Mouse (Mus musculus): ENCODE results near the gene Tsen2. TPM values are rescaled to one million over a fixed set of nuclear protein-coding genes. Genes with fewer than 3 reads are reported as not detected.

The Tsen2 gene
- 1.3 to 7.5 TPM (median 2.8 TPM) in 3 replicates for total RNA-seq (2017)

DNA sequence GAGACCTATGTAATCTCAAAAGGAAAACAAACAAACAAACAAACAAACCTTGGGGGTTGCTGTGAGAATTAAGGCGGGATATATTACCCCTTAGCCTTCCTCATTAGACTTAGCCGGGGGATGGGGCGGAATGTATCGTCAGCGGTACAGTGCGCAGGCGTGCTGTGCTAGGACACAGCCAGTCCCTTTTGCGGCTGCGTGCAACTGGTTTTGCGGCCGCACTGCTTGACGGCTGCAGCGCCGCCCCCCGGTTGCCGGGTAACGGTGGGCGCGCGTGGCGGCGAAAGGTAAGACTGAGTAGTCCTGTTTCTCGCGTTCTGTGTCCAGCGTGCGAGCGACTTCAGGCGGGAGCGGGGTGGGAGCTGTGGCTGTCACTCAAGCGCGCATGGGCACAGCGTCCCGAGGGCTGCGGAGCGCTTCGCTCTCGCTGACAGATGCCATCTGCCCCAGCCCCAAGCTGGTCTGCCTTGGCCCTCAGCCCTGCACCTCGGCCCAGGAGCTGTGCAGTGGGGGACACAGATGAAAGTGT lies at the start of gene Tsen2:
TSS of gene Tsen2 (plus strand) at position 223 of the 529 bp plus-strand sequence.
- ATAC-seq (replicated peaks; ENCODE audit: insufficient number of reproducible peaks, low FRiP score, low TSS enrichment, poor library complexity, severe bottlenecking): peak; percentile 88

DNA sequence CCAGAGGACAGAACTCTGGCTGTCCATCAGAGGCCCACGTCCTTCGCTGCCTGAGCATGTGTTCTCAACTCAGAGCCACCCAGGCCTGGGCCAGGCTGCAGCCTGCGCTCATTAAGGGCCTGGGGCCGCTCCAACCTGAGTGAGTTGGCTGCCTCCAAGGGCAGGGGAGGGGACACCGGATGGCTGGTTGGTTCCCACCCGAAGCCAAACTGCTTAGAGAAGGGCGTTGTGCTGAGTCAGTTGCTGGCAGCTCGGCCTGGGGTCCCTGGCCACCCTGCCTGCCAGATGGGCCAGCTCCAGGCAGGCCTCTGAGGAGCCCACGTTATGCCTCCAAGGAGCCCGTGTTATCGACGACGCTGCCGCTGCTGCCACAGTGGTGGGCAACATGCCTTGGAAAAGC lies 44.9 kb upstream of the Tsen2 start:
- no peak for ATAC-seq (replicated peaks; ENCODE audit: insufficient number of reproducible peaks, low FRiP score, low TSS enrichment, poor library complexity, severe bottlenecking)

DNA sequence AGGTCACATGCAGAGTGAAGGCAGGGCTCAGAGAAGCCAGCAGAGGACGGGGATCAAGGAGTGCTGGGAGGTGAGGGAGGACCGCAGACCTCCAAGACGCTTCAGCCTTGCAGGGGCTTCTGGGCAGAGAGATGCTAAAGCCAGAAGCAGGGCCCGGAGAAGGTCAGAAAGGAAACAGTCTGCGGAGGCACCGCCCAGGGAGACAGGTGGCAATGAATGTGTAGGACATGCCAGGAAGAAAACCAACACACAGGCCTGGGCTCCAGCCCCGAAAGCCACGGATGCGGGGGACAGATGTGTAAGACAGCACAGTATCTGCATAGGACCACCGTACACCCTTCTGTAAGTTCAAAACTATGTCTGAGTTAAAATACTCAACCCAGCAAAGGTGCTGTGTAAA lies 44.2 kb upstream of the Tsen2 start:
- no peak for ATAC-seq (replicated peaks; ENCODE audit: insufficient number of reproducible peaks, low FRiP score, low TSS enrichment, poor library complexity, severe bottlenecking)

DNA sequence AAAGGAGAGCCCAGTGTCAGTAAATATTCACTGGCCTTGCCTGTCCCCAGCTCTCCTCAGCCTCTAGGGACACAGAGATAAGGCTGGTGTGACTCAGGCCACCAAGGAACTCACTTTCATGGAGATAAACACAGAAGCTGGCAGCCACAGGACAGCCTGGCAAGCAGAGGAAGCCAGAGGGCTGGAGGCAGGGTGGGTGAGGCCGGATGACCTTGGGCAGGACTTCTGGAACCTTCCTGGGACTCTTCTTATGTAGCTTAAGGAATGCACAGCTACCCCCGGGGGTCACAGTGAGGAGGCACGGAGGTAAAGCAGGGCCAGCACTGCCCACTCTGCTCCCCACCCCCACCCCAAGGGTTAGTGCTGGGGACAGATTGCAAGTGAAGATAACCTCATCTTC lies 43.3 kb upstream of the Tsen2 start:
- no peak for ATAC-seq (replicated peaks; ENCODE audit: insufficient number of reproducible peaks, low FRiP score, low TSS enrichment, poor library complexity, severe bottlenecking)

DNA sequence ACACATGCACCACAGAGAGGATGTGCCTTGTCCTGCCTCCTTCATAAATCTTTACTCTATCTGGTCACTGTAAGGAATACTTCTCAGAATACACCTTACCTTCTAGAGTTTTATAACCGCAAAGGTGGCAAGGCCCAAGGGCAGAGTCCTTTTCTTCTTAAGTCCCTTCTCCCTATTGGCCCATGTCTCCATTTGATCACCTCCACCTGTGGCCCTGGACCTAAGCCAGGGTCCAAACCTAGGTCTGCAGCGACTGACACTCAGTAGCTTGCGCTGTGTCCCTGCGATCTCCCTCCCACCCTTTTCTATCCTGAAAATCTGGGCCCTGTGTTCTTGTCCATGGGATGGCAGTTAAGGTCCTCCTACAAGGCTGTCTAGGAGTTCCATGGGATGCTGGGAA lies 41.4 kb upstream of the Tsen2 start:
- ATAC-seq (replicated peaks; ENCODE audit: insufficient number of reproducible peaks, low FRiP score, low TSS enrichment, poor library complexity, severe bottlenecking): no peak

DNA sequence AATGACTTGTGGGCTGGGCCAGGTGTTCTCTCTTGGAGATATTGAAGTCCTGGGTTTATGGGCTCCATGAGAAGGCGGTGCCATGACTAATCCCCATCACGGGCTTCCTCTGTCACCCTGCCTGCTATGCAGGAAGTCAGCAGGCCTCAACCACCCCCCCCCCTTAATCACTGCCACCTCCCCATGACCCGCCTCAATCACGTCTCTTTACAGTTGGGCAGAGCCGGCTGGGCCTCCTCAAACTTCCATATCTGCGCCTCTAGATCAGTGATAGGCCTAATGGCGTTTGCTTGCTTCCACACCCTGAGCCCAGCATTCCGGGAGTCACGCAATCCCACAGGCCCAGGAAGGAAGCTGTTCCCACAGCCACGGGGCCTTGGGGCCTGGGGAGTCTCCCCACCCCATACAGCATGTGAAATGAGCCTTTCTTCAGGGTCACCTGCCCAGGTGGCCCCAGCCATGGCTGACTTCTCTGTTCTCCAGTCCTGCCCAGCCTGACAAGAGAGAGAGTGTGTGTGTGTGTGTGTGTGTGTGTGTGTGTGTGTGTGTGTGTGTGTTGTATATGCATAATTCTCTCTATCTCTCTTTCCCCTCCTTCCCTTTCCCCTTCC lies 40.8 kb upstream of the Tsen2 start:
- no peak for ATAC-seq (replicated peaks; ENCODE audit: insufficient number of reproducible peaks, low FRiP score, low TSS enrichment, poor library complexity, severe bottlenecking)

DNA sequence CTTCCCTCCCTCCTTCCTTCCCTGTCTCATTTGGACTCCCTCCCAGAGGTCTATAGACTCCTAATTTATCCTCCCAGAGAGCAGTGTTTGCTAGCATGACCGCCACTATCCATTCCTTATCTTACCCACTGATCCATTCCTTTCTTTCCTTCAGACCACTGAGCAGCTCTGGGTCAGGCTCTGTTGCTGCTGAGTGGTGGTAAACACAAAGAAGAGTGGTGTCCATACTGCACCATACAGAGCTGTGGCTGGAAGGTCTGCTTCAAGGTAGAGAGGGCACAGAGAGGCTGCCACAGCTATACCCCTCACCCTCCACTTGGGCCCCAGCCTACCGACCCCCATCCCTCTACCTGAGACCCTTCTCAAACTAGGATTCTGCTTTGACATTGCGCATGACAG lies 40.3 kb upstream of the Tsen2 start:
- ATAC-seq (replicated peaks; ENCODE audit: insufficient number of reproducible peaks, low FRiP score, low TSS enrichment, poor library complexity, severe bottlenecking): no peak; the same call in 1 of the 2 replicates

DNA sequence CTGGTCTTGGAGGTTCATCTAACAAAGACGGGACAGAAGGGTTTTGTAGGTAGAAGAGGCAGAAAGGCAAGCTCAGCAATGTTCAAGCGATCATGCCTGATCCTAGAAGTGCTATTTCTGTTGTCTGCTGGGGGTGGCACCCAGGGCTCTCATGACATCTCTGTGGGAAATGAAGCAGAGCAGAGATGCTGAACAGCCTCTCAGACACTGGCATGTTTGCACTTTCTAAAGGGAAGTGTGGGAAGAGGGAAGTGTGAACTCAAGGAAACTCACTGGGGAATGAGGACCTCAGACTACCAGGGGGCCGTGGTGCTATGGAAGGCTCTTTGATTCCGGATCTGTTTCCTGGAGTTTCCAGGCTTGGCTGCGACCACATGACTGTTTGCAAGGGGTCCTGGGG lies 39.5 kb upstream of the Tsen2 start:
- 0 out of 2 replicates have a peak, but pooled peaks have one; percentile 15 for ATAC-seq (replicated peaks; ENCODE audit: insufficient number of reproducible peaks, low FRiP score, low TSS enrichment, poor library complexity, severe bottlenecking)

DNA sequence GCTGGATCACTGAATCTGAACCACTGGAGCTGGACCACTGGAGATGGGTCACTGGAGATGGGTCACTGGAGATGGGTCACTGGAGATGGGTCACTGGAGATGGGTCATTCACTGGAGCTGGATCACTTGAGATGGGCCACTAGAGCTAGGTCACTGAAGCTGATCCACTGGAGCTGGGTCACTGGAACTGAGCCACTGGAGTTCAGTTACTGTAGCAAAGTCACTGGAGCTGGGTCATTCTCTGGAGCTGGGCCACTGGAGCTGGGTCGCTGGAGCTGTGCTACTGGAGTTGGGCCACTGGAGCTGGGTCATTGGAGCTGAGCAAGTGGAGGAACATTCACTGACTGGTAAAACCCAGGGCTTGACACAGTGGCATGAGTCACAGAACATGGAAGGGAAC lies 38.0 kb upstream of the Tsen2 start:
- ATAC-seq (replicated peaks; ENCODE audit: insufficient number of reproducible peaks, low FRiP score, low TSS enrichment, poor library complexity, severe bottlenecking): no peak

DNA sequence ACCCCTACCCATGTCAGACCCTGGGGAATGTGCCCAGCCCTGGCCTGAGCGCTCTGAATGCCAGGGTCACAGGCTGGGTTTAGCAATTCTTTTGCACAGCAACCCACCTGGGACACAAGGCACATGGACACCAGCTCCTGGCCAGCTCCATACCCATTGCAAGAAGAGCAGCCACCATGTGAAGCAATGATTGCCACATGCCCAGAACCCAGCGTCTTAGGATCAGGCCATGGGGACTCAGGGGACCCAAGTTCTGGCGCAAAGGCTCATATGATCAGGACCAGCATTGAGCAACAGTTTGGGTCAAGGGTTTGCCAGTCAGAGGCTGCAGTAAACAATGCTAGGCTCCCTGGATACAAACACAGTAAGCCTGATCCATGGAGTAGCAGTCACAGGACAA lies 33.0 kb upstream of the Tsen2 start:
- ATAC-seq (replicated peaks; ENCODE audit: insufficient number of reproducible peaks, low FRiP score, low TSS enrichment, poor library complexity, severe bottlenecking): no peak

DNA sequence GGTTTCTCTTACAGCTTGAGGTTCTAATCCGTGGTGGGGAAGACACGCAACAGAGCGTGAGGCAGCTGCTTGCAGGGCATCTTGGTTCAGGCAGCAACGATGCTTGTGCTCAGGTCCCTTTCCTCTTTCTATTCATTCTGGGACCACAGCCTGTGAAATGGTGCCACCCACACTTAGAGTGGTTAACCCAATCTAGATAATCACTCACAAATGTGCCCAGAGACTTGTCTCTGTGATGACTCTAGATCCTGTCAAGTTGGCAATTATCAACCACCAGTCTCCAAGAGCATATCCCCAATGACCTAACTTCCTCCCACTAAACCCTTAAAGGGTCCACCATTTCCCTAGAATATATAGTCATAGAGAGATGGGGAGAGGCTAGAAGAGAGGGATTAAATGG lies 31.3 kb upstream of the Tsen2 start:
- no peak for ATAC-seq (replicated peaks; ENCODE audit: insufficient number of reproducible peaks, low FRiP score, low TSS enrichment, poor library complexity, severe bottlenecking)

DNA sequence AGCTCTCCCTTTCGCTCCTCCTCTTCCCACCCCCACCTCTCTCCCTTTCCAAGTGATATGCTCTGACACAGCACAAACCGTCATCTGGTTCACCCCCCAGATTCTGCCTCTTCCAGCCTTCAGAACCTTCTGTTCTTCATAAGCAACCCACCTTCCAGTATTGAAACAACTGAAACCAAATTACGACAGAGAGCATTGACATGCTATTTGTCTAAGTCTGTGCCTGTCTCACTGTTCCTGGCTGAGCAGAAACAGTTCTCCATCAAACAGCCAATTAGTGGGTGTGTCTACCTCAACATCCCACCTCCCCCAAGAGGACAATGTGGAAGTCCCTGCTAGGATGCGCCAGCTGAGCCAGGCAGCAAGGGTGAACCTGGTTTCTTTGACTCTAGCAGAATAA lies 26.6 kb upstream of the Tsen2 start:
- no peak for ATAC-seq (replicated peaks; ENCODE audit: insufficient number of reproducible peaks, low FRiP score, low TSS enrichment, poor library complexity, severe bottlenecking)

DNA sequence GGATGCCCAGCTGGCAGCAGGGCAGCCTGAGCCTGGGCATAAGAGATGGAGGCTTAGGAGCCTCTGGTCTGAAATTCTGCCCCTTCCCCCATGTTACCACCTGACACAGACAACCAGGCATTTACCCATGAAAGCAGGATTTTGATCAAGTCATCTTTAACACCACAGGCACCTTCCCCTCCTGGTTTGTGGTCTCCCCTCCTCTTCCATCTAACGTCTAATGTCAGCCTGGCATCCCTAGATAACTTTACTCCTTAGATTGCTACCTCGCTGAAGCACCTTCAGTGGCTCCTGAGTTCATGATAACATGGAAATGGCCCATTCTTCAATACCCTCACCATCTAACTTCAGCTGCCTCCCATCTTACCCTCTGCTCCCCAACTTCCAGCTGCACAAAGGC lies 26.1 kb upstream of the Tsen2 start:
- no peak for ATAC-seq (replicated peaks; ENCODE audit: insufficient number of reproducible peaks, low FRiP score, low TSS enrichment, poor library complexity, severe bottlenecking)

DNA sequence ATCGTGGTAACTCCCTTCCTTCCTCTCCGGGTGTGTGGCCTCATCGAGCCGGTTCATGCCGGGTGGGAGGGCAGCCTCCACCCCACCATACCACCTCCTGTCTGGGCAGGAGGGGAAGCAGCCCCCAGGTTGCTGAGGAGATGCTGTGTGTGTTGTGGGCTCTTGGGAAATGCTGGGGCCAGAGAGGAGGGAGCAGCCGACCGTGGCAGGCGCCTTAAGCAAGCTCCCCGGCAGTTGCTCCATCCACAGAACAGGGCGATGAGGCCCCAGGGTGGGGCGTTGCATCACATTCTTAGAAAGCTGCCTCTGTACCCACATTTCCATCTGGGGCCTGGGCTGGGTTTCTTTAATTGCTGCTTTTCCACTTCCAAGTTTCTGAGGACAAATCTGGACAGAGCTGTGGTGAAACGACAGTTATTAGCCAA lies 25.2 kb upstream of the Tsen2 start:
- ATAC-seq (replicated peaks; ENCODE audit: insufficient number of reproducible peaks, low FRiP score, low TSS enrichment, poor library complexity, severe bottlenecking): peak; percentile 76

DNA sequence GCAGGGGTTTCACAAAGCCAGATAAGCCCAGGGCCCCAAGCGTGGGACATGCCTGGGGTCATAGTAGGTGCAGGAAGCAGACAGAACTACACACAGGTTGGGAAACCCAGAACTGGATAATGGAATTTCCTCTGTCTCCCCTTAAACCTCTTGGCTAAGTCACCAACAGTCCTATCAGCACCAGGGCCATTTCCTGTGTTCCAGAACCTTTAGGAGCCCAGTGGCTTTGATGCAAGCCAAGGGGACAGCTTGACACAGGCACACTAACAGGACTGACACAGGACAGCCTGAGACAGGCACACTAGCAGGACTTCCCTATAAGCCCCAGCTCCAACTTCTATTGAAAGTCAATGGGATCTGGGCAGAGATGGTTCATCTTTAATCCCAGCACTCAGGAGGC lies 22.5 kb upstream of the Tsen2 start:
- no peak for ATAC-seq (replicated peaks; ENCODE audit: insufficient number of reproducible peaks, low FRiP score, low TSS enrichment, poor library complexity, severe bottlenecking)

DNA sequence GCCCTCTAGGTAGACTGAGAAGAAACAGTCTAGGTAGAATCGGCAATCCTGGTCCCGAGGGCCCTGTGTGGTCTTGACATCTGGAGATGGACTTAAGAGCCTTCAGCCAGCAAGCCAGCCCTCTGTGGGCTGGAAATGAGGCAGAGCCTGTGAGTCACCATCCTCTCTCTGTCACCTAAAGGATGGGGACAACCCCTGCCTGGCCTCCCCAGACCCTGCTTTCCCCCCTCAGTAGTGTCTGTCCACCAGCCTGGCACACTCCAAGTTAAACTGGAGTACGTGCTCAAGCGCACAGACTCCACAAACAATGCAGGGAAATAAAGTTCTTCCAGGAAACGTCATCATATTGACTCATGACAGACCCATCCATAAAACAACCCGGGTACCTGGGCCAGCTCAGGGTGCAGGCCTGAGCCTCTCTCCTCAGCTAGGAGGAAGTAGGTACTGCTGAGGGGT lies 21.7 kb upstream of the Tsen2 start:
- ATAC-seq (replicated peaks; ENCODE audit: insufficient number of reproducible peaks, low FRiP score, low TSS enrichment, poor library complexity, severe bottlenecking): no peak

DNA sequence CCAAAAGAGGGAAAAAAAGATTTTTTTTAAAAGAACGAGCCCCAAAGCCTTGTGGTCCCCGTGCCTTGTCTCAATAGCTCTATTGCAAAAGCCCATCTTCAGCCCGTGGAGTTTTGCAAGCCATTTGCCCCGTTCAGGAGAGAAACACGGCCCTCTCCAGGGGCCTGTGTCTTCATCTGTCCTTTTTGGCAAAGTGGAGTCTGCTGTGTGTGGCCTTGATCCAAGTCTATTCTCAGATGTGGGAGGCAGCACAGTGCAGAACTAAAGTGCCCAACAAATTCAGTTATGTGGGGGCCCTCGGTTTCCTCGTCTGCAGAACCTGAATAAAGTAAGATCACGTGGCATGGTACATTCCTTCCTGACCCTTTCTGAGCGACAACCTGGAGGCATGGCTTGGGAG lies 21.3 kb upstream of the Tsen2 start:
- ATAC-seq (replicated peaks; ENCODE audit: insufficient number of reproducible peaks, low FRiP score, low TSS enrichment, poor library complexity, severe bottlenecking): no peak

DNA sequence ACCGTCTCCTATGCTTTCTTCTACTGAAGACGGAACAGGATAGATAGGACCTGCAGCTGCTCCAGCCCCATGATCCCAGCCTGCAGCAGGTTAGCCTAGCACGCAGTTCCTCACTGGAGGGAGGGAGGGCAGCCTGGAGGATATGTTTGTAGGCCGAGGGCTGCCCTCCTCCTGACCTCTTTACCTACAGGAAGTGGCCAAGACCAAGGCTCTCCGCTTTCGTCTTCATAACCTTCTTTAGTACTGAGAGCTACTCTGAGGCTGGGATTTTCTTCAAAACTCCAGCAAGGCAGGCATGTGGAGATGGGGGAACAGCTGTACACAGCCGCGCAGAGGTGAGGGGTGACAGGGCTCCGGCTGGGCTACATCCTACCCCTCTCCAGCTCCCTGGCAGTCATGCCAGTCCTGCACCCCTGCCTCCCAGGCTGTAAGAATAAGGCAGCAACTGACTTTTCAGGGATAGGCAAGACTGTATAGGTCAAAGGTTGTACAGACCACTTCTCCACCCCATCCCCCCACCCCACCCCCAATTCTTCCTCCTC lies 19.9 kb upstream of the Tsen2 start:
- ATAC-seq (replicated peaks; ENCODE audit: insufficient number of reproducible peaks, low FRiP score, low TSS enrichment, poor library complexity, severe bottlenecking): no peak

DNA sequence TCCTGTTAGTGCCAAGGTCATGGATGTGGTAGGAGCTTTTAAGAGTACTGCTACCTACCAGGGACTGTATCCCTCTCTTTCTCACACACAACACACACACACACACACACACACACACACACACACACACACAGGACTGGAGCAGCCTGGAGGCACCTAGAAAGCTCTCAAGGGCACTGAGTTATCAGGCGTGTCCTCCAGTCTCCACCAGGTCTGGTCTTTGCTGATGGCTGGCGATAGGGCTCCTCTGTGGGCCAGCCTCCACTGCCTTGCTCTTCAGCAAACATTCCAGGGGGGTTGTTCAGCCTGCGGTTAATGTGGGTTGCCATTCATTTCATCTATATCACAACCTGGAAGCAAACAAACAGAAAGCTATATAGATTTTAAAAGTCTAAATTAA lies 17.0 kb upstream of the Tsen2 start:
- no peak for ATAC-seq (replicated peaks; ENCODE audit: insufficient number of reproducible peaks, low FRiP score, low TSS enrichment, poor library complexity, severe bottlenecking)

DNA sequence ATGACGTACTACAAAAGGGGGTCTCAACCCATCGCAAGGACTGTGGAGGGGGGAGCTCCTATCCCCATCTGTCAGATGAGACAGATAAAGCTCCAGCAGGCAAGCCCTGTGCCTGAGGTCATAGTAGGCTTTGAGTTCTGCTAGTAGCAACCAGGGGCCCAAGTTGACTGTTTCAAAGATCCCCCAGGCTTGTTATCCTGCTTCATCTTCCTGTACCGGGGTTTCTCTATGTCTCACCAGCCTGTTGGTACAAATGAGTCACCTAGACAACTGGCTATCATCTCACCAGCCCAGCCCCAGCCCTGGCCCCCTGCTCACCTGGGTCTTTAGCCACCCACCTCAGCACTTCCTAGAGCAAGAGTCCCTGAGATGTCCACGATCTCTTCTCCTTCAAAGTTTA lies 16.1 kb upstream of the Tsen2 start:
- ATAC-seq (replicated peaks; ENCODE audit: insufficient number of reproducible peaks, low FRiP score, low TSS enrichment, poor library complexity, severe bottlenecking): no peak

DNA sequence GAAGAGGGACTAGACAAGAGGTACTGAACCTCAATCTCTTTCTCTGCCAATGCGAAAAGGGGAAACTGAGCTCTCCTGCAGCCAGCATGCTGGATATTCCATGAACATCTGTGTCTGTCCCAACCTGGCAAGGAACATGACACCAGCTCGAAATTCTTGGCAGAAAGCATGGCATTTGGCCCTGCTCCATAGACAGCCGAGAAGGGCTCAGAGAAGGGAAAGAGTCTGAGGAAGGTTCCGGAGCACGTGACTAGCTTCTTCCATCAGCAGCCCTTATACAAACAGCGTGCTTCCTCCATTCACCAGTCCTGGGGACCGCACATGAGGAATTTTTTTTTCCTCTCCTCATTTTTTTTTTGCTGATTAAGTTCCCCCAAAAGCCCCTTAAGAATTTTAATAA lies 9.8 kb upstream of the Tsen2 start:
- ATAC-seq (replicated peaks; ENCODE audit: insufficient number of reproducible peaks, low FRiP score, low TSS enrichment, poor library complexity, severe bottlenecking): no peak
